Mouse (Mus musculus) liver (tissue): ENCODE measurements around the gene Pnrc1.
"Not testable (repeated sequence)": the region's sequence is repeated elsewhere in the genome, so short reads cannot be mapped to it uniquely, and the experiment has no call there.

Source experiments
- DNase-seq: peaks from one replicate; pipeline ENCODE4 v3.0.0-alpha.2; 2020; ENCODE audit warnings: mixed read lengths

The Pnrc1 gene

DNA sequence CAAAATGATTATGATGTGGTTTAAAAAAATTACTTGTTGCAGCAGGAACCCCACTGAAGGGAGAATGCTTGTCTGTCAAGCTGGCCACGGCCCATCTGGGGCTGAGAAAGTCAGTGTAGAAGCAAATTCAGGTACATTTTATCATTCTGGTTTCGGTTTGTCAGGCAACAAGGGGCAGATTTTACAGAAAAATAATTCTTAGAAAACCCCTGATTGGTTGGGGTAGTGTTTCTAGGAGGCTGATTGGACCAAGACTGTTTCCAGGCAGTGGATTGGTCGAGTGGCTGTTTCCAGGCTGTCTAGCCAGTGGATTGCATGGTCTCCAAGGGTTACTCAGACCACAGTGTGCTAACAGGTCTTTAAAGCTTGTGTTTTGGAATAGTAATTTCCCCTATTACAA, at the start of gene Pnrc1:
TSS of gene Pnrc1 (minus strand) at position 162 of the 400 bp plus-strand sequence.
- no peak for DNase-seq

DNA sequence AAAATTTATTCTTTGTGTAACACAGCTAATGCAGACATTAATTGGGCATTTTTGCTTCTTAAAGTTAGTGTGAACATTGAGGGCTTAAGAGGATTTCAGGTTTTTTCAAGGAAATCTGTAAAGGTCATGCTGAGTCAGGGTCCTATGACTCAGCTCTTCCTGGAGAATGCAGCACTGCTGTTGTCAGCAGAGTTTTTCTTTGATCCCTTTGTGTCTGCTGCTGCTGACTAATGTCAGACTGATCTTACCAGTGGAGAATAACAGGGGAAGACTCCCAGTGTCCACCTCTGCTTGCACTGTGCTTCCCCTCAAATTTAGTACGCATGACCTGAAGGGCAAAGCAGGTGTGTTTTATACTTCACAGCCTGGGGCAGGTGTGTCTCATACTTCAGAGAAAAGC, 48.0 kb upstream of the Pnrc1 start:
- peak; percentile 67 for DNase-seq

DNA sequence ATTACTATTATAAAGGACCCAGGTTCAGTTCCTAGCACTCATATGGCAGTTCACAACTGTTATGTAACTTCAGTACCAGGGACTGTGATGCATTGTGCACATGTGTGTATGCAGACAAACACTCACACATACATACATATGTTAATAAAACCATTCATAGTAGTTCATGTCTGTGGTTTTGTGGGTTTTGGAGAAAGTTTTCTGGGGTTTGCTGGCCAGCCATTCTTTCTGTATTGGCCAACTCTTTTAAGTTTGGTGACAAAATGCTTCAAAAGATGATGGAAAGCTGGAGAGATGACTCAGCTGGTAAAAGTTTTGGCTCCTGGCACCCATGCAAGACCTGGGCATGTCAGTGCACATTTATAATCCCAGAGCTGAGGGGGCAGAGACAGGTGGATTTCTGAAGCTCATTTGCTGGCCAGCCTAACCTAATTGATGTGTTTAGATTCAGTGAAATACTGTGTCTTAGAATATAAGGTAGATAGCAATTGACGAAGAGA, 43.0 kb upstream of the Pnrc1 start:
- no peak for DNase-seq

DNA sequence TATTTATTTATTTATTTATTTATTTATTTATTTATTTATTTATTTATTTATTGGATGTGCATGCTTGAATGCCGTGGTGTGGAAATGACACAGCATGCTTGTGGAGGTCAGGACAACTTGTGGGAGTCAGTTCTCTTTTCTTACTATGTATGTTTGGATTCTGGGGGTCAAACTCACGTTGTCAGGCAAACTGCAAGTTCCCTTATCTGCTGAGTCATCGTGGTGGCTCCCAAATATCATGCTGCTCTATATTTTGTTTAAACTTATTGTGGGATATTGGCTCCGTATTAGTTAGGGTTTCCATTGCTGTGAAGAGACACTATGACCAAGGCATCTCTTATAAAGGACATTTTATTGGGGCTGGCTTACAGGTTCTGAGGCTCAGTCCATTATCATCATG, 41.2 kb upstream of the Pnrc1 start:
- peak; percentile 22 for DNase-seq

DNA sequence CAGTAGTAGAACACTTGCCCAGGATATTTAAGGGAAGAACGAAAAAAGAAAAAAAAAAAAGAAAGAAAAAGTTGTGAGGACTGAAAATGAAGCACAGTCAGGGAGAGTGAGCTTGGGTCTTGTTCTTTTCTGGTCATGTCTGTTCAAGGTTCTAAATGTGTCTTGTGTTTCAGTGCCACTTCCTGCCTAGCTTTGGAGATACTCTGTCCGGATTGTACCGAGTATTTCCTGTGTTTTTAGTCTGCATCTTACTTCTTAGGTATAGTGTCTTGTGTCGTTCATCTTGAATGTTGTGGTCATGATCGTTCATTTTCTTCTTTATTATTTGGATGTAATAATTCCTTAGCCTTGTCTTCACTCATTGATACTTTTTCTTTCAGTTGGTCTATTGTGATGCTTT, 25.9 kb upstream of the Pnrc1 start:
- no peak for DNase-seq

DNA sequence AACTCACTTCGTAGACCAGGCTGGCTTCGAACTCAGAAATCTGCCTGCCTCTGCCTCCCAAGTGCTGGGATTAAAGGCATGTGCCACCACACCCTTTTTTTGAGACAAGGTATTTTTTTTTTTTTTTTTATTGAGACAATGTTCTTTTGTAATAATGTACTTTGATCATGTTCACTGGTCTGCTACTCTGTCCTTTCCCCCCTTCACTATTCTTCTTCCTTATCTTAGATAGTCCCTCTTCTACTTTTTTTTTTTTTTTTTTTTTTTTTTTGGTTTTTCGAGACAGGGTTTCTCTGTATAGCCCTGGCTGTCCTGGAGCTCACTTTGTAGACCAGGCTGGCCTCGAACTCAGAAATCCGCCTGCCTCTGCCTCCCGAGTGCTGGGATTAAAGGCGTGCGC, 24.2 kb upstream of the Pnrc1 start:
- not testable (repeated sequence) for DNase-seq

DNA sequence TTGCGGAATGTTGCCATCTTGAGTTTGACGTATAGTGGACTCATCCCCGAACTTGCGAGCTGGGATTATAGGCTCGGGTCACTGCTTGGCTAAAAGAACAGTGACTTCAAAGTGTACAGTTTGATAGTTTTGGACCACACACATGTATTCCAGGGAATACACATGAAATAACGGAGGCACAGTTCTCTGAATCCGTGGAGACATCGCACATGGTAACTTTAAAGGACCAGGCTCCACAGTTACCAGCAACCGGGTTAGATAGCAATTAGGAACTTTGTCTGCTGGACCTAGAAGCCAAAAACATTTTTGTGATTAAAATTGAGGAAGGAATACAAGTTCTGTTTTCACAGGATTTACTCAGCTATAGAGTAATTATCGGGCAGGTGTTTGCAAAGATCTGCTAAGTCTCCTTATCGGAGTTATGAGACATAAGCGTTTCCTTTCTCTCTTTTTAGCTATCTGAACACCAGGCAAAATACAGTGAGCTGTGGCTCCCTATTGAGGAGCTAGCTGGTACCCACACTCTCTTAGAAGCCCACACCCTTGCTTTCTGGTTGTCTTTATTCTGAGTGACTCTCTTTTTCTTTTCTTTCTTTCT, 21.0 kb upstream of the Pnrc1 start:
- no peak for DNase-seq

DNA sequence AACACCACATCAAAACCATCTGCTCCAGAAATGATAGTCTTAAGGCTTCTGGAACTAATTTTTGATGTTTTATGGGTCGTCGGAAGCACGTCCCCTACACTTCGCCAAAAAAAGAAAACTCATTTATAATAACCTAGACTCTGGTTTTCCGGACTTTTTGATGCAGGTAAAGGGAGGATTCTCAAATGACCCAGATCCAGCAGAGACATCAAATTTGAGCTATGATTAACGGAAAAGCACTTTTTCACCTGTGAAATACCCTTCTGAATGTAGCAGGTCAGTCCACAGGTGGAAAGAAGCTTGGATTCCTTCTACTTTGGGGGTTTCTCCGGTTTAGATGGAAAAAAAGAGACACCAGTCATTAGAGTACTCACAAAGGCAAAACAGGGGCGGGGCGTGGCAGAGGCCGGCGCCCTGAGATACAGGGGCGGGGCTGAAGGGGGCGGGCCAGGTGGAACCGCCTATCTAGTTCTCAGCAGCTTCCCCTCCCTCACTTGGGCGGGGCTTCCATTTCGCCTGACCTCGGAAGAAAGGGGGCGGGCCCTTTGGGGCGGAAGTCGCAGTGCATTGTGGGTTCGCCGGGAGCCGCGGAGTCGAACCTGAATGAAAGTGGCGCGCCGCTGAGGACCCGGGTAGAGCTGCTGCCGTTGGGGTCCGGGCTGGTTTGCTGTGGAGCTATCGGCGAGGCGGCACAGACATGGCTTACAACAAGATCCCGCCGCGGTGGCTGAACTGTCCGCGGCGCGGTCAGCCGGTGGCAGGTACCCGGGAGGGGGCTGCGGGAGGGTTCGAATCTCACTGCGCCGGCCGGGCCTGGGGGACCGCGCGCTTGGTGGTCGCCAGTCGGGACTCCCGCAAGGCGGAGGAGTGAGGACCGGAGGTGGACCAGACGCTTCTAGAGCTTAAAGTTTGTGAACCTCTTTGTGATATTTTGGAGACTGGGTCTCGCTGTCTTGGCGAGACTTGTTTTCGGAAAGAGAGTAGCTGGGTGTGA, 20.1 kb upstream of the Pnrc1 start, which contains the start of gene Rngtt:
TSS of gene Rngtt (plus strand) at position 548 of the 994 bp plus-strand sequence.
- peak; percentile 100 for DNase-seq

DNA sequence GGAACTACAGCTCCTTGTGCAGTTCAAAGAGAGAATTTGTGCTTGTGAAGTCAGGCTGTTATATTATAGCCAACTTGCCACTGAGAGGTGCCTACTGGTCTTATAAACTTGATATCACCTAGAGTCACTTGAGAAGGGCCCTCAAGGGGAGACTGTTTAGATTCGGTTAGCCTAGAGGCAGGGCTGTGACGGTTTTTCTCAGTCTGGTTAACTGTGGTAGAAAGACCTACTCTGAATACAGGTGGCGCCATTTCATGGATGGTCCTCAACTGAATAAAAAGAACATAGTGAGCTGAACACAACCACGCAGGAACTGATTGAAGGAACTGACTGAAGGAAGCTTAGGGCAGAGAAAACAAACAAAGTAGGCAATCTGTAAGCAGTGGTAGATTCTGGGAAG, 17.2 kb upstream of the Pnrc1 start:
- DNase-seq = no peak

DNA sequence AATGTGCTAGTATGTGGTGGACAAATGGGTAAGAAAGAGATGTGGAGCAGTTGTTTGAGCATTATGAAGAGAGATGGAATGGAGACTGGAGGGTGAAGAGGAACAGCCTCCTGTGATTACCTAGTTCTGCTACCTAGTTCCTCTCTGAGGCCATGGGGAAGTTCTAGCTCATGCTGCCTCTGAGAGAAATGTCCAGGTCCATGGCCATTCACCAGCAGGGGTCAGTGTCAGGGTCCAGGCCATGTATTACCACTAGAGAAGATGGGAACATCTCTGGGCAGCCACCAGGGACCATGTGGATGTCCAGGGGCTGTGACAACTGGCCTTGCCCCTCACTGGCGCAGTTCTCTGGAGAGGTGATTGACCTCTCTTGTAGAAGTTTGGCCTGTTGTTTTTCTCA, 13.1 kb upstream of the Pnrc1 start:
- no peak for DNase-seq

DNA sequence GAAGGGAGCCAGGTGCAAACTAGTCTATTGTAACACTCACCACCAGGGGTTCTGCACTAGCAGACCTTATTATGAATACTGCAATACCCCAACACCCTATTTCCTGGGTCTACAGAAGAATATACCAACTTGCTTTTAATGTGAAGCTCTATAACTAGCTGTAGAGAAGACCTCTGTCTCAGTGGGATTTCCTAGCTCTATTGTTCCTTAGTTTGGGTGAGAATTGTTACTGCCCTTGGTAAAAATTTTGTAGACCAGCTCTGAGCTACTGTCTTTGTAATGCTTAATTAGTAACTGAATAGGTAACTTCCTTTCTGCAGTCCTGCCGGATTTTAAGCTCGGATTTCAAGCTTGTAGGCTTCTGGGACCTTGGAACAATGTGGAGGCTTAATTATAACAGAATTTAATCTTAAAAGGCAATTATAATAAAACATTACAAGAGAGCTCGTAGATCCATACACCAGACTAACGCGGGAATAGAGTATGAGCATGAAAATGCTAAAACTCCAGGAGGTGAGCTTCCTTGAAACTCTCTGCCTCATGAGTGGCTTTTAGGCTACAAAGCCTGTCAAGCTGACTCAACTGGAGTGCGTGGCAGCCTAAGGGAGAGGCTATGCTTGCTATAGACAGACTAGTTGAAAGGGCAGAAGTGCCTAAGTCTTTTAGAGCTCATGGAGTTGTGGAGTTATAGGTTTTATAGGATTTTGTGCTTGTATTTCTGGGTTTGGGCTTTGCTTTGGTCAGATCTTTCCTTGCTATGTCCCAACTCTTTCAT, 11.1 kb upstream of the Pnrc1 start:
- not testable (repeated sequence) for DNase-seq

DNA sequence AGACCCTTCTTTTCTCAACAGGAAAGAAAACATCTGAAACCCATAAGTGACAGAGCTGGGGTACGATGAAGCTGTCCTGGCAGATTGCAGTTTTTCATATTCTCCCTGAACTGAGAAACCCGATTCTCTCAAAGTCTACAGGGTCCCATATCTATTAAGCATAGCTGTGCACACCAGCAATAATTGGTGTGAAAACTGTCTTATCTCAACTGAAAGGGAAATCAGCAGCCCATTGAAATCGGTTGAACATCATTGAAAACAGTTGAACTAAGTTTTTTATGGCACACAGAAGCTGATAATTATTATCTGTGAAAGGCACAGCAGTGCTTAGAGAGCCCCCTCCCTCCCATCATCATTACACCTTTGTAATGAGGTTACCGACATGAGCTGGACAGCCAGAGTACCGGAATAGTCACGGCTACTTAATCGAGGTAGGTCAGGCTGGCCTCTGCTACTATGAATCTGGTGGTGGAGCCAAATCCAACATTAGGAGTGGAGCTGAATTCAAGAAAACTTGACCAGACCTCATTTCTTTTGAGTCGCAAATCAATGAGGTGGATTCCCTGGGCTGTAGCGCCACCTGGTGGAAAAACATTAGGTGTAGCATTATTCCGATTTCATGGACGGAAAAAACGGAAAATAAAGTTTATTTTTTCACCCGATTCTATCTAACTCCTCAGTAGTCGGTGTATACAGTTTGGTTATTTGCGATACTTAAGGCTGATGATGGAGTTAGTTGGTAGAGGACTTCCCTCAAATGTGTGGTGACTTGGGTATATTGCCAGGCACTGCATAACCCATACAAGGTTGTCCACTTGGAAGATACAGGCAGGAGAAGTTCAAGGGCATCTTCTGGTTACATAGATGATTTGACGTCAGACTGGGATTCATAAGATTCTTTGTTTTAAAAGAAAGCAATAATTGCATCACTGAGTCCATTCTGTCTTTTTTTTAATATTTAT, 2.7 kb upstream of the Pnrc1 start:
- DNase-seq = peak; percentile 79

DNA sequence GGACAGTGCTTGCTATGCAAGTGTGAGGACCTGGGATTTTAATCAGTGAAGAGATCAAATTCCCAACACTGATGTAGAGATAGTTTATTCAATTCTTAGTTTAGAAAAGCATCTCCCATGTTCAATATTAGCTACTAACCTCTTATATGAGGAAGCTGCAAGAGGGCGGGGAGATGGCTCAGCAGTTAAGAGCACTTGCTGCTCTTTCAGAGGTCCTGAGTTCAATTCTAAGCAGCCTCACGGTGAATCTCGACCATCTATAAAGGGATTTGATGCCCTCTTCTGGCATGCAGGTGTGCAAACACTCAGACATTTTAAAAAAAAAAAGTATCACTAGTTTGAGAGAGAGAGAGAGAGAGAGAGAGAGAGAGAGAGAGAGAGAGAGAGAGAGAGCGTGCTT, 915 bp upstream of the Pnrc1 start:
- no peak for DNase-seq

DNA sequence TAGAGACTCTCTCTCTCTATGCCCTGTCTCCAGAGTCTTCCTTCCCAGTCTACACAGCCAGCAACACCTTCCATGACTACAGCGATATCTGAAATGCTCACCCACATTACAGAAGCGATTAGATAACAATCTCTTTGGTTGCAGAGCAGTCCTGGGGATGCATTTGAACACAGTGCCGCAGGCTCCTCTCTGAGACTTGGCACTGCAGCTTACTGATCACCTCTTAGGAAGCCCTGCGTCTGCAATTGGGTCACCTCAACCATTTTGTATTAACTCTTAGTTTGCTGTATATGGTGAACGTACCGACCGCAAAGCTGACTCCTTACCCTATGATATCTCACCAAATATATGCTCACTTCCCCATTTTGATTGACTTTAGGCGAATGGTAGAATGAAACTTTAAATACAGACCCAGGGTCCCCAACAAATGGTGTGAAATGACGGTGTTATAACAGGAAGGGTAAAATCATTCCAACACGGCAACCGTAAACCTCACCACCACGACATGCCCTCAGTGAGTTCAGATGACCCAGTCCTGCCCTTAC, 785 bp downstream of the Pnrc1 start:
- no peak for DNase-seq

DNA sequence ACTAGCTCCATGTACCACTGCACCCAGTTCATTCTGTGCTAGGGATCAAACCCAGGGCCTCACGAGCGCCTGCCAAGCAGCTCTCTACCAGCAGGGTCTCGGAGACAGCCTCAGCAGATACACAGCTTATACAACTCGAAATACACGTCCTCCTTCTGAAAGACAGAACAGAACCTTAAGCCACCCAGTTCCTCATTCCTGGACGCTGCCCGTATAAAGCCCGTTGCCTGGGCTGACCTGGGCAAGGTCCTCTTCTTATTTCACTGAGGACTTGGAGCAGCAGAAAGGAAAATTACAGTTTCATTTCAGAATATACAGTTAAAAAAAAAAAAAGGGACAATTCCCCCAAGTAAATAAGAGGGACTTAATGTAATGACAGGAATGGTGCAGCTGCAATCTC, 4.5 kb downstream of the Pnrc1 start:
- no peak for DNase-seq

DNA sequence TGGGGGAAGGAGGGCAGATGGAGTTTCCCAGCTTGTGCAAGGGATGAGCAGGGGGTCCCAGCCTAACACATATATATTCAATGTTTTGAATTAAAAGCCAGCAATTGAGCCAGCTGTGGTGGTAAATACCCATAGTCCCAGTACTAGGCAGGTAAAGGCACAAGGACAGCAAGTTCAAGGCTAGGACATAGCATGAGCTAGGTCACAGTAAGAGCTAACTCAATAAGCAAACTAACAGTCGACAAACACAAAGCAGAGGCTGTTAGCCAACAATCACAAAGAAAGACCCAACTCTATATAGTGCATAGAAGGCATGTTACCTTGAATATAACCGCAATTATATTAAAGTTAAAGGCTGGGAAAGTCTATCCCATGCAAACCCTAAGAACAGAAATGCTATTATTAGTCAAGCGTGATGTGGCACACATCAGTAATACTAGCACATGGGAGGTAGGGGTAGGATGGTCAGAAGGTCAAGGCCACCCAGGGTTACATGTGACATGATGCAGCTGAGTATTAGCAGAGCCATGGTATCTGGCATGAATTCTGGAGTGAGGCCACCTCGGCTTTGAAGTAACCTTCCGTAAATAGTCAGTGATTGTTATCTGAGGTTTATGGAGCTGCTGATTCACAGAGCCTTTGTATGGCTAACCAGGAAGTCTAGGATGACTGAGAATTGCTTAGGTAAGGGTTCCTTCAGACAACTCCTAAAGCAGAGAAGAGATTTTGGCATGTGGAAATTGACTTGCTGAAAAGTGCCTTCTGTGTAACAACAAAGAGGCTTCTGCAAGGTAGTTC, 5.7 kb downstream of the Pnrc1 start:
- DNase-seq = no peak

DNA sequence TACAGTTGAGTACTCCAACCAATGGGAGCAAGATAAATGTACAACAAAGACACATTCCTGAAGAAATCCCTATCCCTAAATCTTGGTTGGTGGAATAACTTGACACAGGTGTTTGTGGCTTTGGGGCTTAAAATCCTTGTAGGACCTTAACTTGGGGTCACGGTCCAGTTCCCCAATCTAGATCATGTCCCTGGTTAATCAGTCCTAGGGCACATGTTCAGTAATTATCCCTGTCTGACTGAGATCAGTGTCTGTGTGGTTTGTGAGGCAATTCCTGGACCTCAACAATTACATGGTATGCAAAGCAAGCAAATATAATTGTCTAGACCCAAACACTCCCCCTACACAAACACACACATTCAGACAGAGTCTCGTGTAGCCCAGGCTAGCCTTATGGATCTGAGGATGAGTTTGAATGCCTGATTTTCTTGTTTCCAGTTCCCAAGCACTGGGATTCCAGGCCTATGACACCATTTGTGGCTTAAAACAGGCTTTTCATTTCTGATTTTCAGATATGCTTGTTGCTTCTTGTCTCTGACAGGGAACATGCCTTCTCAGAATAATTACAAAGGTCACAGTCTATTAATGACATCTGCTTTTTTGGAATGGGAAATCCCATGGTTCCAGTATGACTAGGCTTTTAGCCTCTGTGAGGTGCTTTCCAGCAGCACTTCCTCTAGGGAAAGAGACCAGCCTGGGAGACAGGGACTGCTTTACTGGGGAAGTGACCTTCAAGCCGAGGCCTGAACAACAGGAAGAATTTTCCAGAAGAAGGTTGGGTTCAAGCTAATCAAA, 7.9 kb downstream of the Pnrc1 start:
- no peak for DNase-seq

DNA sequence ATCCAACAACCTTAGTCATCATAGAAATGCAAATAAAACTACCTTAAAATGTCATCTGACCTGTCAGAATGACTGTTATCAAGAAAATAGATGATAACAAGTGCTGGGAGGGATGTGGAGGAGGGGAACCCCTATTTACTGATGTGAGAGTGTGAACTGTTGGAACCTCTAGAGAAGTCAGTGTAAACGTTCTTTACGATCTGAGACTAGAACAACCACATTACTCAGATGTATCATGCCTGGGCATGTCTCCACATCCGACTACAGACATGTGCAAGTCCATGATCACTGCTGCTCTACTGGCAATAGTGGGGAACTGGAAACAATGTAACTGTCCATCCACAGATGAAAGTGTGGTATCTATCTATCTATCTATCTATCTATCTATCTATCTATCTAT, 16.5 kb downstream of the Pnrc1 start:
- DNase-seq = no peak

DNA sequence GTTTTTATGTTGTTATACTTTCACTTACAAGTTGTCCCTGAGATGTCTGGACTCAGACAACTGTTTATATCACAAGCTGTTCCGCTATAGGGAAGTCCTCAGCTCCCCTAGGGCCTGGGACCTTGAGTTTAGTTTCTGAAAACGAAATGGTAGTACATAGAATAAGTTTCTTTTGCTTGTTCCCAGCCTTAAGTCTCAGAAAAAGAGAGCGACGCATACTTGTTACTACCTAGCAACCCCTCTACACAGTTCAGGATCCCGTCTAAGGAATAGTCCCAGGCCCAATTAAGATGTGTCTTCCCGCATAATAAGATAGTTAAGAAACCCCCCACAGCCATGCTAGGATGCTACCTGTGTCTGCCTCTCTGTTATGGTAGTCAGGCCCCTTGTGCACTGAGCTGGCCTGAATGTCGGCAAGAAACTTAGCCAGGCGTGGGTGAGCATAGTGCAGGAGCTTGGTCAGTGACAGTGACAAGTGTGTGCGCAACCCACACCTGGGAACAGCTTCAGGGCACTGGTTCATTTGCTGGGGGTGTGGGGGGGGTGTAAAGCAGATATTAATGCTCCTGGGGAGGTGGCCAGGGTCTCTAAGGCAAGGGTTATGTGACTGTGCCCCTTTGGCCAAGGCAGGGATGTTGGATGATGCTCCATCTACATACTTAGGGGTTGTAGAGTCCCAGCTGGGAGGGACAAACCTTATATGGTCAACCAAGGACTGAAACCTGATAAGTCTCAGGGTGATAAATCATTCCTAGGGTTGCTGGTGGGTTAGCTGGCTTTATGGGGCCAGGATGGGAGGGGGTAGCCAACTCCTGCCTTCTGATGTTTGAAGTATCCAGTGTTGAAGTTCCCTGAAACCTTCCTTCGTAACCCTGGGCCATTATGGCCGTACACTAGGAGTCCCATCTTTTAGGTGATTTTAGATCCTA, 19.3 kb downstream of the Pnrc1 start:
- no peak for DNase-seq
